Mouse (Mus musculus): ENCODE data around the gene Gpc6. TPM values are rescaled to one million over a fixed set of nuclear protein-coding genes. Genes with fewer than 3 reads are reported as not detected.

Gpc6 gene
- total RNA-seq, 1 experiment from 2014 or later, result 14.4 TPM

DNA sequence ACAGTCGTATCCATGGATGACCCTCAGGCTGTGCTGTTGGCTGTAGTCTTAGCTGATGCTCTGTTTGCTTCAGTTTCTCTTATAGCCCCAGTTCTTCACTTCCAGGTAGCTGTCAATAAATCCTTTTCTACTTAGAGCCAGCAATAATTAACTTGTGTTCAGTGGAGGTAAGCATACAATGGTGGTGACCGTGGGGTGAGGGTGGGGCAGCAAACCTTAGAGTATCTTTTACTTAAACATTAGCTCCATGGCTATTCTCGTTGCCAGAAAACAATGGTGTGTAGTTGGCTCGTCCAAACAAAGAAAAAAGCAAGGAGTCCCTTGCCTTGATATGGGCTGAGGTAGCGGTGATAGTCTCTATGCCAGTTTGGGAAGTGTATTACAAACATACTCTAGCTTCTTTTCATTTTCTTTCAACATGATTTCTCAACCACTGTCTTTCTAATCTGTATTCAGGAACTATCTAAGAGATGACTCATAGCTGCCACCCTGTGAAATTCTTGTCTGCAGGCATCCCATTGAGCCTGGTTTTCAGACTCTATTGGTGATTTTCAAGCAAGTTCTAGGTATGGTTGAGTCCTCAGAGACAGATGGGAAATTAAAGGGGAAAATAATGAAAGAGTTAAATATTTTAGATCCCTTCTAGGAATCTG, 22.9 kb downstream of the Gpc6 start:
- DNase-seq, result no peak

GRCm38 (mm10) chr14:116957154-116957553, 32.0 kb downstream of the Gpc6 start:
- no peak for DNase-seq

DNA sequence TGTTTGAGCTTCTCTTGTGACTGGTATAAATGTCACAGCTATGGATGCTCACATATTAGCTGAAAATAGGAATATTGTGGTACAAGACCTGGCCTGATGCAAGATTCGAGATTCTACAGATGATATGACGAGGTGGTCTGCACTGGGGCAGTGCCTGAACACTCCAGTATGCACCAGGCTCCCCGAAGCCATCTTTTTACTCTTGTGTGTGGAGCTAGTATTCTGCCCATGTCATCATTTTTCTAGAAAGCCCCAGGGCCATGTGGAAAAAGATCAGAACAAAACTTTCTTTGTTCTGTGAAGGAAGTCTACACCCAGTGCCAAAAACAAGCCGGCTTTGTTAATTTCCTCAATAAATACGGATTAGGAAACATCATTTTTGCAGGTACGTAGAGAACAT, 39.7 kb downstream of the Gpc6 start:
- no peak for DNase-seq

DNA sequence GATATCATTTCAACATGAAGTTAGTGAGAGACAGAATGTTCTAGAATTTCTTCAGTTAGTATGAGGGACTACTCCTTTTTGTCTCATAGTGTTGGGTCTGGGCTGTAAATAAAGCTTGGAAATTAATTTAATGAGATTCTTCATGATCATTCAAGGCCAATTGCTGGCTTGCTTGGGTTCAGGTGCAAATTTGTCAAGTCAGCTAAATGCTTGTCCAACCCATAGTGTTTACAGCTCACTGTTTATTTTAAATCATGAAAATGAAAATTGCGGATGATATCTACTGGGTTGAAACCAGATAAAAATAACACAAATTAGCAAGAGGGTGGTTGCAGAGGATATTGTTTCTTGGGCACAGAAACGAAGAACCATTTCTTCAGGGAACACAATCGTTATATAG, 49.6 kb downstream of the Gpc6 start:
- no peak for DNase-seq

GRCm38 (mm10) chr14:116975224-116975623, 50.1 kb downstream of the Gpc6 start:
- no peak for DNase-seq

GRCm38 (mm10) chr14:116977259-116977658, 52.1 kb downstream of the Gpc6 start:
- no peak for DNase-seq

- no peak for DNase-seq
These were observed 54.7 kb downstream of the Gpc6 start for GRCm38 (mm10) chr14:116979714-116980382.

DNA sequence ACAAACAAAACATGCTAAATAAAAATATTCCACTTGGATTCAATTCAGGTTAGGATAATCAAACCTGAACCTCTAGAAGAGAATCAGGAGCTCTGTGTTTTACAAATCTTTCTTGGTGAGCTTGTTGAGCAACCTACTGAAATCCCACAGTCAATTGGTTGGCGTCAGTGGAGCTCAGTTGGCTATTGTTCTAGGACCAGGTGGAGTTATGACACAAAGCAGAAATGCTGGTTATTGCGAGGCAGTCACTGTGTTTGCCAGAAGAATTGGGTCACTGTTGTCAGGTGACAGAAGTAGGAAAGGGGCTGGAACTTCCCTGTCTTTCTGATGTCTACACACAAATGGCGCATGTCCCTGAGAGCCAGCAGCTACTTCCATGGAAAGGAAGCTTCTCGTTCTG, 56.6 kb downstream of the Gpc6 start:
- no peak for DNase-seq

DNA sequence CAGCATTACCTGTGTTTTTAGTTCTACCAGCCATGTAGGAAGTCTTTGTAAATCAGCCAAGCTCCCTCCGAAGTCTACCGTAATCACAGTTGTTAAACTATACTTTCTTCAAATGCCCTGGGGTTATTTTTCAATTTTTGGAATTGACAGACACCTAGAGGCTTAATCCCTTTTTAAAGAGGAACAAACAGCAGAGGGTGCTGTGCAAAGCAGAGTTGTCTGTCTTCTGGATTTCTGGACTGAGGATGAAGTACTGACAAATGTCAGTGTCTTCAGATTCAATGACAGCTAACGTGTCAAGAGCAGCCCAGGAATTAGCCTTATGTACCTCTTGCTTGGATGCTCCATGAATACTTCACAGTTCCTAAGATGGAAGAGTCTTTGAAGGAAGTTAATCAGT, 62.2 kb downstream of the Gpc6 start:
- no peak for DNase-seq

- DNase-seq, result no peak
These were observed 75.3 kb downstream of the Gpc6 start for GRCm38 (mm10) chr14:117000376-117000775.

- no peak for DNase-seq
These were observed 77.2 kb downstream of the Gpc6 start for GRCm38 (mm10) chr14:117002313-117002712.

- DNase-seq, result no peak
These were observed 83.7 kb downstream of the Gpc6 start for GRCm38 (mm10) chr14:117008781-117009180.

GRCm38 (mm10) chr14:117012969-117013368, 87.9 kb downstream of the Gpc6 start:
- DNase-seq, result no peak

DNA sequence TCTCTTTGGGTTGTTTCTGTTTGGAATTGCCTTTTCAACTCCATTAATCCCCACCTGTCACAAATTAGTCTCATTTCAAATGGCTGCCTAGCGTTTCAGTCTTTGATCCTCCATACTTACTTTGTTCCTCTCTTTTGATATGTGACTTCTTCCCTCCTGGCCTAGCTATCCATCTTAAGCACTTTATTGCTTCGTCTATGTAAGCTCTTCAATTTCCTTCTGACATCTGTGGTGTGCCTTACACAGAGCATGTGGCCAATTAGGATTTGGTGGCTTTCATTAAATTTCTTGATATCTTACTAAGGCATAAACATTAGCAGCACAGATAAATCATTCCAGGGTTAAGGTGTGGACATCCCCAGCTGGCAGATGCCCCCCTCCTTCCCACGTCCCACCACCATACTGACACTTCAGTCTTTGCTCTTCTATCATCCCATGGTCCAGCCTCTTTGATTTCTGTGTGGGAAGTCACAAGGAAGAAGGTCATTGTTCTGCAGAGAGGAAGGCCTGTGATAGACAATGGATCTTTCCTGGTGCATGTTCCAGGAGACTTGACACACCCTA, 88.5 kb downstream of the Gpc6 start:
- no peak for DNase-seq

DNA sequence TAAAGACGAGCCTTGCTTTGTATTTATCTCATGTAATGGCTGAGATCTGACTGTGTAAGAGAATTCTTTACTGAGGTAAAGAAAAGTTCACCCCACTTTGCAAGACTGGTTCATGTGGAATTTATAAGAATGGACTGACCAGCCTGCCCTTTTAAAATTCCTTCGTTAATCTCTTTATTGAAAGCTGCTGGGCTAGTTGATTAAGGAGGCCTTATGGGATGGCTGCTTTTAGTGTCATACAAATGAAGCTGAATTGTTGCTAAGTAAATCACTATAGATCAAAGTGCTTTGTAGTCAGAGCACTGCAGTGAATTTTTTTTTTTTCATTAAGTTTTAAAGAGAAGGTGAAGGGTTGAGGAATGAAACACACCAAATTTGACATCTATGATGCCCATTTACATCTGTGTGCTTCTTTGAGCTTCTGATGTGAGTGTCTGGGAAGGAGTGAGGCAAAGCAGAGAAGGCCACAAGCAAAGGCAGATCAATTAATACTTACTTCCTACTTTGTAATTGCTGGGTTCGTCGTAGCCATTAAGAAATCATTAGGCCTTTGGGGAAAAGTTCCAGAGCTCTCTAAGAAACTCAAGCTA, 90.3 kb downstream of the Gpc6 start:
- no peak for DNase-seq

DNA sequence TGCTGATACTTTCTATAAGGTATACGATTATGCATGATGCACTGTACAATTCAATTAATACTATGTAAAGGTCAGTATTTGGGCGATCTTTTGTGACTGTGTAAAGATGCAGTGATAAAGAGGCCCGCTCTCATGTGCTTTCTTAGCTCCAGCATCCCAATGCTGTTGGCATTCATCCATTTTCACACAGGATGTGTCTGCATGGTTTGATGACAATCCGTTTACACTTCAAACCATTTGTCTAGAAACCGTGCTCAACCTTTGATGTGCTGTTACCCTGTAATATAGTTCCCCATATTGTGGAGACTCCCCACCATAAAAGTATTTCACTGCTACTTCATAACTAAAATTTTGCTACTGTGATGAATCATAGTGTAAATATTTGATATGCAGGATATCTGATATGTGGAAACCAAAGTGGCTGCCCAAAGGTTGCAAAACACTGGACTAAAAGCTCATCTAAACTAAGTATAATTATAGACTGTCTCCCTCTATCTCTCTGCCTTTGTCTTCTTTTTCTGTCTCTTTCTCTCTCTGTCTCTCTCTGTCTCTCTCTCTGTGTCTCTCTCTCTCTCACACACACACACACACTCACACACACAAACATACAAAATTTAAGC, 97.2 kb downstream of the Gpc6 start:
- no peak for DNase-seq

DNA sequence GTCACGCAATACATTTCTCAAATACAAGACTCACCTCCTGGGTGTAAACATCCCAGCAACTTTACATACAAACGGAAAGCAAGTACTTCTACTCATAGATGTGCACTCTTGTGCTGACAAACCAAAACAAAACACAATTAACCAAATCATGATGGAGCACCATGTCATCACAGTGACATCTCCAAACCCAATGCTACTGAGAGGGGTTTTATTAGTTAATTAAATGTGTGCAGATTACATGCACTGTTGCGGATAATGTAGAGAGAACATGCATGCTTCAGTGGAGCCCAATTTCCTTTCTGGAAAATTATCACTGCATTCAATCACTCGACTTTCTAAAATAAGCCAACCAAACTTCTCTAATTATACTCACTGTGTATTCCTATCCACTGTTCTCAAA, 109.0 kb downstream of the Gpc6 start:
- no peak for DNase-seq

- DNase-seq, result no peak
These were observed 115.9 kb downstream of the Gpc6 start for GRCm38 (mm10) chr14:117041017-117041416.

- no peak for DNase-seq
These were observed 123.8 kb downstream of the Gpc6 start for GRCm38 (mm10) chr14:117048951-117049350.

DNA sequence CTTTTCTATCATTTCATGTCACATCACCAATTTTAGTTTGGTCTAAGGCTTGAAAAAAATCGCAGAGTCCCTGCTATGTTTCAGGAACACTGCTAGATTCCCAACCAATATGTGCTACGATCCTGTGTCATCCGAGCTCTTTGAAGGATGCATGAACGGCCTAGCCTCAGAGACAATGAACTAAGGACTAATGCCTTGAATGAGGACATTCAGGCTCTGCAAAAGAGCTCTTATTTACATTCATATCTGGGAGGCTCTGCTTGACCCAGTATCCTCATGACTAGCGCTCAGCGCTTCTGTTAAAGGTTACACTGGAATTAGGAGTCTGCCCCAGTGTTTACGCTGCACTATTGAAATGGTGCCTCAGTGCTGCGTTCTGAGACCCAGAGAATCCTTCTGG, 125.8 kb downstream of the Gpc6 start:
- DNase-seq, result no peak

DNA sequence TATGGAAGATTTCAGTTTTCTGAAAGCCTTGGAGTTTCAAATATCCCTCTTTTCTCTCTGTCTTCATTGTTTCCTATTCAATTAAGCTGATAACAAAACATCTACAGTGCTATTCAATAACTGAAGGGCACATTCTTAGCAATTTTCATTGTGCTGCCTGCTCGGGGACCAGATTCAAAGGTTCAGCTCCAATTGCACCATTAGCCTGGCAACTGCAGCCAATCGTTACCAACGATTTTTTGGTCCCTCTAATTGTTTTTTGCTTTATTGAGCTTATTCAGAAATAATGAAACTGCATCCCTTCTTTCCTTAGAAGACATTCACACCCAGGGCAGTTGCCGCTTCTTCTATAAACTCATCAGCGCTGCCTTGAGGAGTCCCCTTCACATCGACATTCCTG, 128.2 kb downstream of the Gpc6 start:
- DNase-seq, result no peak

DNA sequence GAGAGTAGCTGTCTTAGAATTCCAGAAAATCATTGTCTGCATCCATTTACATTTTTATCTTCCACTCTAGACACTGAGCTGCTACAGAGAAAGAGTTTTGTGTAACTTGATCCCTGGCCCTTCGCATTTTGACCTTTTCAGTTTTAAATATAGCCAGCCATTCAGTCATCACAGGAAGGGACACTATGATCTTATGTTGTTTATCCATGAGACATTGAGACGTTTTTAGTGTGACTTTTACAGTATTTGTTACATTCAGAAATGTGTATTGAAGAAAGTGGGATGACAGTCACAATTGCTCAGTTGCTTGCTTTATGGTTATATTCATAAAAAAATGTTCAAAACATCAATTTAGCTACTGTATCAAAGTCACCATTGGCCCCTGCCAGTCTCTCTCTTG, 130.0 kb downstream of the Gpc6 start:
- no peak for DNase-seq

- DNase-seq, result no peak
These were observed 136.0 kb downstream of the Gpc6 start for GRCm38 (mm10) chr14:117061078-117061477.

All from adrenal gland, postnatal 14 days (tissue).